Mouse (Mus musculus) forebrain, embryonic 12.5 days (tissue): ENCODE results near the gene Shroom3. TPM values are rescaled to one million over a fixed set of nuclear protein-coding genes. Genes with fewer than 3 reads are reported as not detected.
A peak's percentile ranks its signal among the peaks of the same experiment; 100 is the strongest.

Source experiments
- ATAC-seq: fragments of 200-750 bp; cut with Nextera tagmentation; 2 replicates; pipeline ENCODE4 v1.8.0; 2017; ENCODE audit warnings: moderate TSS enrichment; ENCODE audit not compliant: low FRiP score
- H3K27ac ChIP-seq: fragments of 300-500 bp; sonication (generic); 2 replicates; pipeline ENCODE4 v1.5.1; 2016; ENCODE audit warnings: mild to moderate bottlenecking
- H3K27me3 ChIP-seq: fragments of 300-500 bp; sonication (generic); 2 replicates; pipeline ENCODE4 v1.6.1; 2016; ENCODE audit warnings: mild to moderate bottlenecking
- H3K36me3 ChIP-seq: fragments of 300-500 bp; sonication (generic); replicated peaks from 2 replicates; pipeline ENCODE4 v1.6.1; 2016; ENCODE audit warnings: mild to moderate bottlenecking
- H3K4me1 ChIP-seq: fragments of 300-500 bp; sonication (generic); 2 replicates; pipeline ENCODE4 v1.6.1; 2016
- H3K4me2 ChIP-seq: fragments of 300-500 bp; sonication (generic); 2 replicates; pipeline ENCODE4 v1.6.1; 2016; ENCODE audit warnings: mild to moderate bottlenecking, moderate library complexity
- H3K4me3 ChIP-seq: fragments of 300-500 bp; sonication (generic); replicated peaks from 2 replicates; pipeline ENCODE4 v1.5.1; 2016; ENCODE audit warnings: mild to moderate bottlenecking
- H3K9ac ChIP-seq: fragments of 300-500 bp; sonication (generic); 2 replicates; pipeline ENCODE4 v1.6.1; 2016; ENCODE audit warnings: mild to moderate bottlenecking
- H3K9me3 ChIP-seq: fragments of 300-500 bp; sonication (generic); 2 replicates; pipeline ENCODE4 v1.6.1; 2016
- WGBS: fragments of 180-500 bp; shearing (Covaris S2); methylation state at CpG from one replicate; pipeline ENCODE4 v1.1.7; 2016; 5-methylcytosine and 5-hydroxymethylcytosine counted together
- polyA plus RNA-seq: library from polyadenylated mRNA; unstranded; fragments of >200 nt; fragmentation: Nextera tagmentation; extraction: Ambion mirVana; gene quantifications from 2 replicates; pipeline ENCODE4 v1.2.1, GENCODE M21; 2016

Gene Shroom3
- polyA plus RNA-seq, 1 experiment from 2014 or later = 6.6 TPM

- 89% methylated on average over 8 of the region's 8 CpGs for WGBS
- peaks cover 51% of the 10 kb centered on the region for H3K4me1 ChIP-seq
- ATAC-seq = no peak
Observed at GRCm38 (mm10) chr5:92895877-92896276, 212.6 kb downstream of the Shroom3 start.

GRCm38 (mm10) chr5:92896725-92897280 is 213.6 kb downstream of the Shroom3 start:
- 43% methylated on average over 1 of the region's 1 CpGs for WGBS
- peak overlapping the region; percentile 77; the same call in 1 of the 2 replicates for H3K4me2 ChIP-seq
- no peak for ATAC-seq

More at GRCm38 (mm10) chr5:92895877-92896276, 212.6 kb downstream of the Shroom3 start:
- Histone ChIP-seq H3K36me3 (no peaks in the 10 kb centered on the region), H3K27ac (no peak overlapping the region), H3K4me2 (no peak overlapping the region), H3K4me3 (no peak overlapping the region), H3K27me3 (no peaks in the 10 kb centered on the region), H3K9me3 (no peaks in the 10 kb centered on the region), H3K9ac (no peak overlapping the region)

GRCm38 (mm10) chr5:92897766-92898745 is 214.8 kb downstream of the Shroom3 start:
- peak; percentile 93 for ATAC-seq
- under 1% methylated on average over 91 of the region's 96 CpGs for WGBS

More at GRCm38 (mm10) chr5:92896725-92897280, 213.6 kb downstream of the Shroom3 start:
- no peaks in the 10 kb centered on the region for H3K36me3 ChIP-seq
- H3K4me1 ChIP-seq = peaks cover 51% of the 10 kb centered on the region
- H3K27me3 ChIP-seq = no peaks in the 10 kb centered on the region
- H3K4me3 ChIP-seq = no peak overlapping the region
- peak overlapping the region; percentile 58 for H3K27ac ChIP-seq
- H3K9ac ChIP-seq = no peak overlapping the region
- no peaks in the 10 kb centered on the region for H3K9me3 ChIP-seq

GRCm38 (mm10) chr5:92900470-92900869 is 217.2 kb downstream of the Shroom3 start:
- 83% methylated on average over 5 of the region's 5 CpGs for WGBS
- H3K9me3 ChIP-seq = no peaks in the 10 kb centered on the region
- peaks cover 55% of the 10 kb centered on the region for H3K4me1 ChIP-seq
- H3K4me3 ChIP-seq = no peak overlapping the region; the same call in 1 of the 2 replicates
- no peaks in the 10 kb centered on the region for H3K27me3 ChIP-seq
- H3K4me2 ChIP-seq = peak overlapping the region; percentile 77; the same call in 1 of the 2 replicates
- no peaks in the 10 kb centered on the region for H3K36me3 ChIP-seq
- no peak overlapping the region for H3K27ac ChIP-seq
- H3K9ac ChIP-seq = no peak overlapping the region
- ATAC-seq = no peak

More at GRCm38 (mm10) chr5:92897766-92898745, 214.8 kb downstream of the Shroom3 start:
- Histone ChIP-seq H3K4me2 (peak overlapping the region; percentile 77), H3K27ac (peak overlapping the region; percentile 88), H3K27me3 (no peaks in the 10 kb centered on the region), H3K9me3 (no peaks in the 10 kb centered on the region), H3K9ac (peak overlapping the region; percentile 85), H3K4me1 (peaks cover 51% of the 10 kb centered on the region), H3K4me3 (peak overlapping the region; percentile 77), H3K36me3 (no peaks in the 10 kb centered on the region)

- WGBS = 80% methylated on average over 7 of the region's 7 CpGs
Observed at GRCm38 (mm10) chr5:92901870-92902269, 218.6 kb downstream of the Shroom3 start.

GRCm38 (mm10) chr5:92905146-92905545 is 221.9 kb downstream of the Shroom3 start:
- Histone ChIP-seq H3K4me3 (no peak overlapping the region), H3K27ac (peak overlapping the region; percentile 87), H3K9me3 (peaks cover 8% of the 10 kb centered on the region; the same call in 1 of the 2 replicates), H3K4me1 (peaks cover 32% of the 10 kb centered on the region), H3K9ac (peak overlapping the region; percentile 25; the same call in 1 of the 2 replicates), H3K27me3 (no peaks in the 10 kb centered on the region), H3K4me2 (peak overlapping the region; percentile 36), H3K36me3 (peaks cover 10% of the 10 kb centered on the region)
- peak; percentile 39; the same call in 1 of the 2 replicates for ATAC-seq
- WGBS = 28% methylated on average over 9 of the region's 9 CpGs

More at GRCm38 (mm10) chr5:92901870-92902269, 218.6 kb downstream of the Shroom3 start:
- Histone ChIP-seq H3K4me2 (no peak overlapping the region), H3K4me3 (no peak overlapping the region), H3K27ac (no peak overlapping the region), H3K4me1 (peaks cover 56% of the 10 kb centered on the region), H3K36me3 (no peaks in the 10 kb centered on the region), H3K9ac (no peak overlapping the region), H3K27me3 (no peaks in the 10 kb centered on the region), H3K9me3 (no peaks in the 10 kb centered on the region)
- no peak for ATAC-seq

GRCm38 (mm10) chr5:92905594-92906008 is 222.4 kb downstream of the Shroom3 start:
- H3K36me3 ChIP-seq = peaks cover 10% of the 10 kb centered on the region
- peak; percentile 96 for ATAC-seq
- peaks cover 29% of the 10 kb centered on the region for H3K4me1 ChIP-seq
- H3K27me3 ChIP-seq = no peaks in the 10 kb centered on the region
- peaks cover 8% of the 10 kb centered on the region; the same call in 1 of the 2 replicates for H3K9me3 ChIP-seq
- H3K4me3 ChIP-seq = no peak overlapping the region
- peak overlapping the region; percentile 25; the same call in 1 of the 2 replicates for H3K9ac ChIP-seq
- 1% methylated on average over 8 of the region's 8 CpGs for WGBS
- H3K27ac ChIP-seq = peak overlapping the region; percentile 87
- H3K4me2 ChIP-seq = peak overlapping the region; percentile 36

- H3K27me3 ChIP-seq = no peaks in the 10 kb centered on the region
- 97% methylated on average over 4 of the region's 4 CpGs for WGBS
- H3K4me1 ChIP-seq = peaks cover 29% of the 10 kb centered on the region
- H3K4me3 ChIP-seq = no peak overlapping the region
- no peak for ATAC-seq
- no peak overlapping the region for H3K27ac ChIP-seq
- no peak overlapping the region for H3K9ac ChIP-seq
- peaks cover 8% of the 10 kb centered on the region; the same call in 1 of the 2 replicates for H3K9me3 ChIP-seq
- no peak overlapping the region for H3K4me2 ChIP-seq
- peaks cover 10% of the 10 kb centered on the region for H3K36me3 ChIP-seq
Observed at GRCm38 (mm10) chr5:92908227-92908626, 225.0 kb downstream of the Shroom3 start.

- Histone ChIP-seq H3K9me3 (peaks cover 8% of the 10 kb centered on the region; the same call in 1 of the 2 replicates), H3K4me2 (no peak overlapping the region), H3K4me1 (peaks cover 20% of the 10 kb centered on the region), H3K27ac (no peak overlapping the region), H3K9ac (no peak overlapping the region), H3K4me3 (no peak overlapping the region), H3K27me3 (no peaks in the 10 kb centered on the region), H3K36me3 (peaks cover 10% of the 10 kb centered on the region)
- no peak for ATAC-seq
- 97% methylated on average over 3 of the region's 3 CpGs for WGBS
Observed at GRCm38 (mm10) chr5:92910838-92911237, 227.6 kb downstream of the Shroom3 start.

- H3K9me3 ChIP-seq = no peaks in the 10 kb centered on the region
- no peak overlapping the region for H3K27ac ChIP-seq
- peaks cover 5% of the 10 kb centered on the region; the same call in 1 of the 2 replicates for H3K36me3 ChIP-seq
Observed at GRCm38 (mm10) chr5:92915421-92915820, 232.2 kb downstream of the Shroom3 start.

GRCm38 (mm10) chr5:92917755-92918154 is 234.5 kb downstream of the Shroom3 start:
- H3K36me3 ChIP-seq = peaks cover 18% of the 10 kb centered on the region
- H3K9me3 ChIP-seq = no peaks in the 10 kb centered on the region
- no peak overlapping the region for H3K4me2 ChIP-seq
- H3K9ac ChIP-seq = no peak overlapping the region
- WGBS = 81% methylated on average over 6 of the region's 6 CpGs
- H3K4me3 ChIP-seq = no peak overlapping the region
- no peak for ATAC-seq
- H3K27me3 ChIP-seq = no peaks in the 10 kb centered on the region
- H3K4me1 ChIP-seq = peaks cover 36% of the 10 kb centered on the region
- no peak overlapping the region for H3K27ac ChIP-seq

More at GRCm38 (mm10) chr5:92915421-92915820, 232.2 kb downstream of the Shroom3 start:
- Histone ChIP-seq H3K4me1 (peaks cover 36% of the 10 kb centered on the region), H3K4me3 (no peak overlapping the region), H3K9ac (peak overlapping the region; percentile 25; the same call in 1 of the 2 replicates), H3K27me3 (no peaks in the 10 kb centered on the region), H3K4me2 (no peak overlapping the region)
- ATAC-seq = 0 out of 2 replicates have a peak, but pooled peaks have one; percentile 36
- WGBS = 18% methylated on average over 10 of the region's 10 CpGs

- no peak overlapping the region; the same call in 1 of the 2 replicates for H3K4me2 ChIP-seq
- H3K4me3 ChIP-seq = no peak overlapping the region
- H3K9ac ChIP-seq = no peak overlapping the region
- peaks cover 18% of the 10 kb centered on the region for H3K36me3 ChIP-seq
- no peaks in the 10 kb centered on the region for H3K27me3 ChIP-seq
- 28% methylated on average over 10 of the region's 10 CpGs for WGBS
- no peak overlapping the region for H3K27ac ChIP-seq
- no peak for ATAC-seq
- no peaks in the 10 kb centered on the region for H3K9me3 ChIP-seq
- peaks cover 36% of the 10 kb centered on the region for H3K4me1 ChIP-seq
Observed at GRCm38 (mm10) chr5:92918170-92918569, 234.9 kb downstream of the Shroom3 start.
